Mouse (Mus musculus) neural tube, embryonic 14.5 days (tissue): ENCODE results near the gene Nudt15. TPM values are rescaled to one million over a fixed set of nuclear protein-coding genes. Genes with fewer than 3 reads are reported as not detected.

ENCODE experiments used
- ATAC-seq: fragments of 200-750 bp; cut with Nextera tagmentation; 2 replicates; pipeline ENCODE4 v1.8.0; 2017; ENCODE audit warnings: low read depth, mild to moderate bottlenecking, moderate TSS enrichment, moderate library complexity
- H3K27ac ChIP-seq: fragments of 300-500 bp; sonication (generic); 2 replicates; pipeline ENCODE4 v1.5.1; 2014; ENCODE audit warnings: low read depth, mild to moderate bottlenecking, control low read depth, low read length, moderate library complexity, mixed read lengths
- H3K27me3 ChIP-seq: fragments of 300-500 bp; sonication (generic); 2 replicates; pipeline ENCODE4 v1.6.1; 2014; ENCODE audit warnings: low read length; ENCODE audit not compliant: control insufficient read depth, insufficient read depth
- H3K36me3 ChIP-seq: fragments of 300-500 bp; sonication (generic); 2 replicates; pipeline ENCODE4 v1.6.1; 2014; ENCODE audit warnings: low read length, mixed read lengths; ENCODE audit not compliant: control insufficient read depth, insufficient read depth
- H3K4me1 ChIP-seq: fragments of 300-500 bp; sonication (generic); 2 replicates; pipeline ENCODE4 v1.6.1; 2014; ENCODE audit warnings: low read length; ENCODE audit not compliant: control insufficient read depth, insufficient read depth
- H3K4me2 ChIP-seq: fragments of 300-500 bp; sonication (generic); 2 replicates; pipeline ENCODE4 v1.6.1; 2014; ENCODE audit warnings: mild to moderate bottlenecking, low read depth, low read length, control low read depth
- H3K4me3 ChIP-seq: fragments of 300-500 bp; sonication (generic); 2 replicates; pipeline ENCODE4 v1.5.1; 2014; ENCODE audit warnings: low read depth, low read length, control low read depth, mixed read lengths
- H3K9ac ChIP-seq: fragments of 300-500 bp; sonication (generic); replicated peaks from 2 replicates; pipeline ENCODE4 v1.6.1; 2014; ENCODE audit warnings: low read depth, mild to moderate bottlenecking, control low read depth, low read length, mixed read lengths
- H3K9me3 ChIP-seq: fragments of 300-500 bp; sonication (generic); 2 replicates; pipeline ENCODE4 v1.6.1; 2016; ENCODE audit warnings: low read length; ENCODE audit not compliant: control insufficient read depth
- WGBS: fragments of 180-500 bp; shearing (Covaris S2); extraction: QIAGEN DNeasy Blood & Tissue Kit; methylation state at CpG from one replicate; pipeline ENCODE4 v1.1.7; 2014; 5-methylcytosine and 5-hydroxymethylcytosine counted together
- polyA plus RNA-seq: library from polyadenylated mRNA; unstranded; fragments of >200 nt; fragmentation: Nextera tagmentation; extraction: Ambion mirVana; gene quantifications from 2 replicates; pipeline ENCODE4 v1.2.1, GENCODE M21; 2014

Nudt15 gene
- polyA plus RNA-seq, 1 experiment from 2014 or later: 10.5 TPM

GRCm38 (mm10) chr14:73501721-73502120, 46.3 kb downstream of the Nudt15 start:
- H3K27ac ChIP-seq: 0 out of 2 replicates have a peak overlapping the region, but pooled peaks have one; percentile 3
- no peaks in the 10 kb centered on the region for H3K36me3 ChIP-seq
- ATAC-seq: peak; percentile 42; the same call in 1 of the 2 replicates
- no peaks in the 10 kb centered on the region for H3K9me3 ChIP-seq
- WGBS: 70% methylated on average over 6 of the region's 6 CpGs
- no peak overlapping the region for H3K9ac ChIP-seq
- no peak overlapping the region for H3K4me2 ChIP-seq
- 0 out of 2 replicates have a peak, but pooled peaks cover 5% of the 10 kb centered on the region for H3K4me1 ChIP-seq
- no peaks in the 10 kb centered on the region for H3K27me3 ChIP-seq
- no peak overlapping the region for H3K4me3 ChIP-seq

- Histone ChIP-seq H3K9ac (no peak overlapping the region), H3K27me3 (no peaks in the 10 kb centered on the region), H3K9me3 (no peaks in the 10 kb centered on the region), H3K27ac (no peak overlapping the region), H3K4me1 (0 out of 2 replicates have a peak, but pooled peaks cover 5% of the 10 kb centered on the region), H3K4me2 (no peak overlapping the region), H3K36me3 (no peaks in the 10 kb centered on the region), H3K4me3 (no peak overlapping the region)
- 80% methylated on average over 9 of the region's 9 CpGs for WGBS
- ATAC-seq: no peak
Observed at GRCm38 (mm10) chr14:73501283-73501682, 46.8 kb downstream of the Nudt15 start.

DNA sequence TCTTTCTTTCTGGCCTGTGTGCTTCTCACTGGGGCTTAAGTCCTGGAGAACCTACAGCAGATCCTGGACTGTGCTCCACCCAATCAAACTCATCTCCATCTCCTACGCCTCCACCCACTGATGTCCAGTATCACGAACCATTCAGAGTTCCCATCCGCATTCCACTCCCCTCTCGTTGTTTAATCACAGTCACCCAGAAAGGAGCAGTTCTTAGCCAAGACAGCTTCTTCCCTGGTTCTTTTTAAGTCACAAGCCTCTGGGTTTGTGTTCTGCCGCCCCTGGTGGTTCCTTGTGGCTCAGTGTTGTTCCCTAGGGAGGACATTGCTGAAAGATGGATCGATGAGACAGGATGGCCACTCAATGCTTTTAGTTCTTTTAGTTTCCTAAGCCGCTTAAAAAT, 52.3 kb downstream of the Nudt15 start:
- H3K9ac ChIP-seq: no peak overlapping the region
- H3K27me3 ChIP-seq: no peaks in the 10 kb centered on the region
- H3K9me3 ChIP-seq: no peaks in the 10 kb centered on the region
- H3K4me3 ChIP-seq: no peak overlapping the region
- H3K4me2 ChIP-seq: no peak overlapping the region
- no peak overlapping the region for H3K27ac ChIP-seq
- H3K4me1 ChIP-seq: no peaks in the 10 kb centered on the region
- WGBS: 78% methylated on average over 7 of the region's 7 CpGs
- no peak for ATAC-seq
- no peaks in the 10 kb centered on the region for H3K36me3 ChIP-seq

DNA sequence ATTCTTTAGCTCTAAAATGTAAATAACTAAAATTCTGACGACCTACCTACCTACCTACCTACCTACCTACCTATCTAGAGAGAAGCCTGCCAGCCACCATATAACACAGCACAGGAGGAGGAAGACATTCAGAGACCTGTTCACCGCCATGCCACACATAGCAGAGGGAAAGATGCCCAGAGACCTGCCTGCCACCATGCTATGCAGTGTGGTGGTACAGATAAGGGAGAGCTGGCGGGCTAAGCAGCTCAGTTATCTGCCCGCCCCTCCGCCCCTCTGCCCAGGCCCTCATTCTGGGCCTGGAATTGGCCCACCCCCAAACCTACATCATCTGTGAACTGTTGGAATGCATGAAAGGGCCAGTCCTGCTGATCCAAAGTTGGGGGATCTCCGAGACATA, 53.9 kb downstream of the Nudt15 start:
- 81% methylated on average over 6 of the region's 6 CpGs for WGBS
- H3K4me2 ChIP-seq: no peak overlapping the region
- no peak overlapping the region for H3K27ac ChIP-seq
- H3K9ac ChIP-seq: no peak overlapping the region
- no peaks in the 10 kb centered on the region for H3K9me3 ChIP-seq
- no peaks in the 10 kb centered on the region for H3K36me3 ChIP-seq
- no peak for ATAC-seq
- H3K4me3 ChIP-seq: no peak overlapping the region
- no peaks in the 10 kb centered on the region for H3K4me1 ChIP-seq
- H3K27me3 ChIP-seq: no peaks in the 10 kb centered on the region

DNA sequence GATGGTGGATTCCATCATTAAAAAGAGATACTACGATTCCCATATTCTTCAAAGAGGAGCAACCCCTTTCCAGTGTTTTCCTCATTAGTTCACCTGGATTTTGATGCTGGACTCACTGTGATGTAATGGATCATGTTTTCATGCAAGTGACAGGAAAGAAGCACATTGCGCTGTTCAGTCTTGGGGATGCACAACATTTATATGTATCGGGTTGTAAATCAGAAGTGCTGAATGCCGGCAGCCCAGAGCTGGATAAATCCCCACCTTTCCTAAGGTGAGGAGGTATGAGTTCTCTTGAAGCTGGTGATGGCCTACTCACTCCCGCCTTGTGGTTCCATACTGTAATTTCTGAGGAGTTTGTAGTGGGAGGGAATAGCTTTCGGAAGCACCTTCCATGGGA, 54.7 kb downstream of the Nudt15 start:
- no peak overlapping the region for H3K9ac ChIP-seq

DNA sequence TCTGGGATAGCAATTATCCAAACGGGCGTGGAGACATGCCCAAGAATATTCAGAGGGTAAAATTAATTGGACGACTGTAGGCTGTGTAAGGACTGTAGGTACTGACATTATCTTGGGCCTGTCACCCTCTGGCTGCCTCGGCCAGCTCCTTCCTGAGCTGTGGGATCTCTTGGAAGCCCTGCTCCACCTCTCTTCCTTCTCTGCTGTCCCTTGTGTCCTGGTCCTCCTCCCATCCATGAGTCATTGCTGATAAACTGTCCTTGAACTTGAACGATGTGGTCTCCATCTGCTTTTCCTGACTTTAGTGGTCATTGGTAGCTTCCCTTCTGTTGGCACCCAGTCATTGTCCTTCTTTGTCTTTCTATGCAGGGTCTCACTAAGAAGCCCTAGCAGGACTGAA, 61.4 kb downstream of the Nudt15 start:
- 87% methylated on average over 5 of the region's 5 CpGs for WGBS
- ATAC-seq: no peak
- H3K27me3 ChIP-seq: no peaks in the 10 kb centered on the region
- H3K27ac ChIP-seq: no peak overlapping the region
- no peak overlapping the region for H3K9ac ChIP-seq
- no peak overlapping the region for H3K4me2 ChIP-seq
- H3K4me1 ChIP-seq: no peaks in the 10 kb centered on the region
- H3K4me3 ChIP-seq: no peak overlapping the region
- H3K9me3 ChIP-seq: no peaks in the 10 kb centered on the region
- H3K36me3 ChIP-seq: no peaks in the 10 kb centered on the region

More for the DNA sequence above, 54.7 kb downstream of the Nudt15 start:
- Histone ChIP-seq H3K9me3 (no peaks in the 10 kb centered on the region), H3K27me3 (no peaks in the 10 kb centered on the region), H3K4me2 (no peak overlapping the region), H3K4me3 (no peak overlapping the region), H3K4me1 (no peaks in the 10 kb centered on the region), H3K36me3 (no peaks in the 10 kb centered on the region), H3K27ac (no peak overlapping the region)
- WGBS: 93% methylated on average over 6 of the region's 6 CpGs
- ATAC-seq: no peak

DNA sequence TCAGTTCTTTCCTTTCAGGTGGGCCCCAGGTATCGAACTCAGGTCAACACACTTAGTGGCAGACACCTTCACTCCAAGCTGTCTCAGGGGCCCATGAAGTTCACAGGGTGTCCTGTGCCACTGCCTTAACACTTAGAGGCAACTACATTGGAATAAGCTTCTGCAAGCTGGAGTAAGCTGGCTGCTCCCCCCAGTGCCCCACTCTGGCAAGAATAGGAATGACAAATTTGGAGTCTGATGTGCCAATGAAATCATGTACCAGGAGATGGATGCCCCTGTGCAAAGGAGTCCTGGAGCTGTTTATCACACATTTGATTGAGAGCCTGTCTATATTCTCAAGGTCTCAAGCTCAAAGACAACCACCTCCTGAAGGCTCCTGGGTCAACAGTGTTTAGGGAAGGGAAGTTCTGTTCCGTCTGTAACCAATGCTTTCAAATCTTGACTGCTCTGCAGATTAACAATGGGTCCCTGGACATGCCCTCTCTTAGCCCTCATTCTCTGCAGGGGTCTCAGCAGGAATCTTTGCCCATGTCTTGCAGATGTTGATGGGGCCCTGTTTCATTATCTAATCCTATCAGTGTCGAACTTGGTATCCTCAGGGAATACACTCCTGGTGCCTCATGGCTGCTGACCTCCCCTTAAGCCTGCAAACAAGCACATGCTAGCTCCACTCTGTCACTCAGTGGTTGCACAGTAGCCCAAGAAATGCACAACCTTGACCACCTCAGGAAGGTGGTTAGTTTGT, 63.5 kb downstream of the Nudt15 start:
- no peaks in the 10 kb centered on the region for H3K27me3 ChIP-seq
- no peaks in the 10 kb centered on the region for H3K9me3 ChIP-seq
- no peak overlapping the region for H3K4me2 ChIP-seq
- no peaks in the 10 kb centered on the region for H3K4me1 ChIP-seq
- H3K27ac ChIP-seq: no peak overlapping the region
- WGBS: 76% methylated on average over 3 of the region's 3 CpGs
- no peaks in the 10 kb centered on the region for H3K36me3 ChIP-seq
- no peak for ATAC-seq
- no peak overlapping the region for H3K9ac ChIP-seq
- H3K4me3 ChIP-seq: no peak overlapping the region

DNA sequence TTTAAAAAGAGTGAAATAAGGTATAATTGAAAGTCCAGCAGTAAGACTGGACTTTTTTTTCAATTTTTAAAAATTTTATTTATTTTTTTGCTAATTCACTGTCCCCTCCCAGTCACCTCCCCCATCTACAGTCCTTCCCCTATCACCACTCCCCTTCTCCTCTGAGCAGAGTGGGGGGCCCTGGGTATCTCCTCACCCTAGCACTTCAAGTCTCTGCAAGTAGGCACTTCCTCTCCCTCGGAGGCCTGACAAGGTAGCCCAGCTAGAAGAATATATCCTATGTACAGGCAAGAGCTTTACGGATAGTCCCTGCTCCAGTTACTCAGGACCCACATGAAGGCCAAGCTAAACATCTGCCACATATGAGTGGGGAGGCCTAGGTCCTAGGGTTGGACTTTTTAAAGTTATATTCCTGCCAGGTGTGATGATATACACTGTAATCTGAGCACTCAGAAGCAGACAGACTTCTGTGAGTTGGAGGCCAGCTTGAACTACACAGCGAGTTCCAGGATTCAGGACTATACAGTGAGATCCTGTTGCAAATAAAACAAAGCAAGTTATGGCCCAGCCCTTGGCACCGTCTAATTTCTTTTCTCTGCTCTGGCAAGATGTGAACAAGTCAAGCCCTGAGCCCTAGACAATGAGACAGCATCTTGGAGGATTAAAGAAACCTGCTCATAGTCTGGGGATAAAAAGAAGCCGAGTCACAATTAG, 64.4 kb downstream of the Nudt15 start:
- 84% methylated on average over 5 of the region's 5 CpGs for WGBS
- no peaks in the 10 kb centered on the region for H3K9me3 ChIP-seq
- ATAC-seq: no peak
- no peak overlapping the region for H3K4me2 ChIP-seq
- no peak overlapping the region for H3K4me3 ChIP-seq
- no peak overlapping the region for H3K27ac ChIP-seq
- H3K4me1 ChIP-seq: no peaks in the 10 kb centered on the region
- H3K36me3 ChIP-seq: no peaks in the 10 kb centered on the region
- H3K9ac ChIP-seq: no peak overlapping the region
- H3K27me3 ChIP-seq: no peaks in the 10 kb centered on the region

GRCm38 (mm10) chr14:73479771-73480170, 68.3 kb downstream of the Nudt15 start:
- Histone ChIP-seq H3K4me1 (no peaks in the 10 kb centered on the region), H3K4me3 (no peak overlapping the region), H3K4me2 (no peak overlapping the region), H3K9me3 (no peaks in the 10 kb centered on the region), H3K27ac (no peak overlapping the region), H3K9ac (no peak overlapping the region), H3K27me3 (no peaks in the 10 kb centered on the region), H3K36me3 (no peaks in the 10 kb centered on the region)
- WGBS: 11% methylated on average over 1 of the region's 1 CpGs
- ATAC-seq: no peak
